8 mouse cellular contexts compared by ENCODE assay signal in the genomic region with DNA sequence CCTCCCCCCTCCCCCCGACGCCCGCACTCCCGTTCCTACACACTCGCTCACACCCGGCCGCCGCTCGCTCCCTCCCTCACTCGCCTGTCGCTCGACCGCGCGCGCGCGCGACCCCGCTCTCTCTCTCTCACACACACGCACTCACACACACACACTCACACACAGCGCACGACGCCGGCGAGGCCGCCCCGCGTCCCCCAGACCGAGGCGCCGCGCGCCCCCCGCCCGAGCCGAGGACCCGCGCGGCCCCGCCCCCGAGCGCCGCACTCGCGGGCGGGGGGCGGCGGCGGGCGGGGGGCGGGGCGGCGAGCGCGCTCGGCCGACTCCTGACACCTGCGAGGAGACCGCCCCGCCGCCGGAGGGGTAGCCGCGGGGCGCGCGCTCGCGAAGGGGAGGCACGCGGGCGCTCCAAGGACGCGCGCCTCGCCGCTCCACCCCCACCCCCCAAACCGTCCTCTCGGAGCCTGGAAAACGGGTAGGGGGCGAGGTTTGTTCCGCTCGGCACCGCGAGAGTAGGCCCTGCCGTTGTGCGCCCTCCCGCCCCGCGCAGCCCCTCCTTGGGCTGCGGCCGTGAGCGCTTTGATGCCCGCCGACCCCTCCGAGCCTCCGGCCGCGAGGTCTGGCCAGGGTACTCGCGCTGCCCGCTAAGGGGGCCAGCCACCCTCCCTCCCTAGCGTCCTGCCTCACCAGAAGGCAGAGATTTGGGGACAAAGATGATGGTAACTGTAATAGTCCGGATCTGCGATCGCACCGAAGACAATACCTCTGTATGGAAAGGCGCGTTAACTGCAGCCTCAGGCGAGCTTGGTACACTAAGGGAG. TPM values are rescaled to one million over a fixed set of nuclear protein-coding genes. Genes with fewer than 3 reads are reported as not detected.
A peak's percentile ranks its signal among the peaks of the same experiment; 100 is the strongest.
DNase-seq lines count a peak whose midpoint lies in the region; ATAC-seq and TF ChIP-seq lines count a peak whose summit lies in the region.

No protein-coding gene starts in this region.

- H3K4me2 ChIP-seq in forebrain, embryonic 12.5 days: peak overlapping the region; percentile 48
- H3K4me2 ChIP-seq in intestine, postnatal 0 days (replicated peaks; ENCODE audit: low read depth): peak overlapping the region; percentile 99
- H3K4me2 ChIP-seq in liver, postnatal 0 days (ENCODE audit: low read depth, low read length): peak overlapping the region; percentile 89

- 1% methylated on average over 89 of the region's 111 CpGs for WGBS in forebrain, embryonic 12.5 days
- WGBS in intestine, postnatal 0 days: under 1% methylated on average over 88 of the region's 111 CpGs
- 2% methylated on average over 55 of the region's 111 CpGs for WGBS in liver, postnatal 0 days (ENCODE audit: insufficient replicate concordance)

- peak overlapping the region; percentile 92 for H3K27ac ChIP-seq in forebrain, embryonic 12.5 days
- no peak overlapping the region for H3K27ac ChIP-seq in intestine, postnatal 0 days (ENCODE audit: low read depth, low read length)
- no peak overlapping the region for H3K27ac ChIP-seq in liver, postnatal 0 days (ENCODE audit: low read depth)

- TF ChIP-seq EP300 in liver, postnatal 0 days (IDR thresholded peaks at IDR 0.05; ENCODE audit: low read depth): no peak

- H3K27me3 ChIP-seq in forebrain, embryonic 12.5 days: no peaks in the 10 kb centered on the region
- H3K27me3 ChIP-seq in intestine, postnatal 0 days (replicated peaks; ENCODE audit: control insufficient read depth, insufficient read depth, low read length): peaks cover 48% of the 10 kb centered on the region
- peaks cover 70% of the 10 kb centered on the region for H3K27me3 ChIP-seq in liver, postnatal 0 days (ENCODE audit: insufficient read depth, low read length)

- H3K9ac ChIP-seq in forebrain, embryonic 12.5 days: peak overlapping the region; percentile 87
- peak overlapping the region; percentile 45; the same call in 1 of the 2 replicates for H3K9ac ChIP-seq in intestine, postnatal 0 days (ENCODE audit: low read depth, low read length)
- no peak overlapping the region for H3K9ac ChIP-seq in liver, postnatal 0 days (replicated peaks)

- H3K9me3 ChIP-seq in forebrain, embryonic 12.5 days: no peaks in the 10 kb centered on the region
- no peaks in the 10 kb centered on the region for H3K9me3 ChIP-seq in intestine, postnatal 0 days (ENCODE audit: control insufficient read depth)
- no peaks in the 10 kb centered on the region for H3K9me3 ChIP-seq in liver, postnatal 0 days (ENCODE audit: low read length)

- ATAC-seq in cerebellum, adult (ENCODE audit: insufficient number of reproducible peaks, low FRiP score, low TSS enrichment): no peak
- ATAC-seq in forebrain, embryonic 12.5 days (ENCODE audit: low FRiP score): peak; percentile 91
- peak; percentile 47 for ATAC-seq in intestine, postnatal 0 days
- 0 out of 2 replicates have a peak, but pooled peaks have one; percentile 35 for ATAC-seq in liver, postnatal 0 days

- H3K4me3 ChIP-seq in forebrain, embryonic 12.5 days (replicated peaks): peak overlapping the region; percentile 76
- peak overlapping the region; percentile 68 for H3K4me3 ChIP-seq in intestine, postnatal 0 days (ENCODE audit: low read depth, low read length)
- H3K4me3 ChIP-seq in liver, postnatal 0 days (ENCODE audit: low read depth, low read length): peak overlapping the region; percentile 58

- H3K4me1 ChIP-seq in forebrain, embryonic 12.5 days: peaks cover 23% of the 10 kb centered on the region
- H3K4me1 ChIP-seq in intestine, postnatal 0 days (replicated peaks; ENCODE audit: control insufficient read depth, insufficient read depth, low read length): no peaks in the 10 kb centered on the region
- H3K4me1 ChIP-seq in liver, postnatal 0 days (ENCODE audit: insufficient read depth): peaks cover 9% of the 10 kb centered on the region; the same call in 1 of the 2 replicates

- TF ChIP-seq CTCF in intestine, postnatal 0 days (IDR thresholded peaks at IDR 0.05; ENCODE audit: low read depth): no peak
- no peak for TF ChIP-seq CTCF in liver, postnatal 0 days (IDR thresholded peaks at IDR 0.05; ENCODE audit: low read depth)

- no peaks in the 10 kb centered on the region for H3K36me3 ChIP-seq in forebrain, embryonic 12.5 days (replicated peaks)
- no peaks in the 10 kb centered on the region for H3K36me3 ChIP-seq in intestine, postnatal 0 days (ENCODE audit: control insufficient read depth, insufficient read depth)
- H3K36me3 ChIP-seq in liver, postnatal 0 days (replicated peaks; ENCODE audit: insufficient read depth, low read length): no peaks in the 10 kb centered on the region

- peak; percentile 53 to 69 for DNase-seq in cerebellum, postnatal 25 days
- DNase-seq in Muller cell, postnatal 12 days (ENCODE audit: inconsistent ontology term): peak; percentile 67
- peak; percentile 31 for DNase-seq in liver, postnatal 0 days
- DNase-seq in right cerebral cortex, postnatal 14 days: peak; percentile 80
- no peak for DNase-seq in ovary, postnatal 10 days (ENCODE audit: low spot score)

RNA-seq across cellular contexts. Expression of a gene that starts 12.1 kb away (rescaled TPM):
- 81.6 and 84.6 TPM in 2 replicates for polyA plus RNA-seq in forebrain, embryonic 12.5 days (2016; fragmentation: Nextera tagmentation; extraction: Ambion mirVana)
- 1.3 and 1.5 TPM in 2 replicates for polyA plus RNA-seq in intestine, postnatal 0 days (2015; fragmentation: Nextera tagmentation; extraction: Ambion mirVana)
- 0.34 TPM in 1 of 2 replicates, not detected in the other for polyA plus RNA-seq in liver, postnatal 0 days (2015; fragmentation: Nextera tagmentation; extraction: Ambion mirVana)

RNA-seq across cellular contexts. Expression of a gene that starts 19.1 kb away (rescaled TPM):
- polyA plus RNA-seq in forebrain, embryonic 12.5 days (2016; fragmentation: Nextera tagmentation; extraction: Ambion mirVana): 0.51 and 0.75 TPM in 2 replicates
- 23.6 and 30.5 TPM in 2 replicates for polyA plus RNA-seq in intestine, postnatal 0 days (2015; fragmentation: Nextera tagmentation; extraction: Ambion mirVana)
- 0.55 and 2.5 TPM in 2 replicates for polyA plus RNA-seq in liver, postnatal 0 days (2015; fragmentation: Nextera tagmentation; extraction: Ambion mirVana)

Comparison
In these comparisons a context has a peak if more than half of its experiments do, and no peak if none do; other contexts are left out.
1. H3K4me2 ChIP-seq: peak in every context shown above with its lines; median percentile 99 in intestine, postnatal 0 days; 89 in liver, postnatal 0 days; 48 in forebrain, embryonic 12.5 days.
2. RNA of a gene that starts 12.1 kb away (polyA plus RNA-seq): 81.6 to 84.6 TPM in forebrain, embryonic 12.5 days; 1.3 to 1.5 TPM in intestine, postnatal 0 days and 0.34 TPM in liver, postnatal 0 days; every median in the first group is over 10 times any median in the second.
3. Peak in every context shown above with its lines, with median percentiles within 50 percentile points of each other: H3K4me3 ChIP-seq.